Mouse (Mus musculus) embryonic facial prominence, embryonic 14.5 days (tissue): ENCODE data around the gene Cd300c. TPM values are rescaled to one million over a fixed set of nuclear protein-coding genes. Genes with fewer than 3 reads are reported as not detected.

Experiments
- ATAC-seq: fragments of 200-750 bp; cut with Nextera tagmentation; 2 replicates; pipeline ENCODE4 v1.8.0; 2017; ENCODE audit warnings: low read depth, moderate number of reproducible peaks, moderate TSS enrichment
- DNase-seq: peaks from one replicate; pipeline ENCODE4 v3.0.0-alpha.2; 2015; ENCODE audit warnings: low spot score
- H3K27ac ChIP-seq: fragments of 300-500 bp; sonication (generic); replicated peaks from 2 replicates; pipeline ENCODE4 v1.5.1; 2014; ENCODE audit warnings: low read depth, mild to moderate bottlenecking, low read length, moderate library complexity
- H3K27me3 ChIP-seq: fragments of 300-500 bp; sonication (generic); replicated peaks from 2 replicates; pipeline ENCODE4 v1.6.1; 2014; ENCODE audit warnings: low read length; ENCODE audit not compliant: control insufficient read depth, insufficient read depth
- H3K36me3 ChIP-seq: fragments of 300-500 bp; sonication (generic); 2 replicates; pipeline ENCODE4 v1.6.1; 2014; ENCODE audit warnings: low read length, mixed read lengths; ENCODE audit not compliant: control insufficient read depth, insufficient read depth
- H3K4me1 ChIP-seq: fragments of 300-500 bp; sonication (generic); 2 replicates; pipeline ENCODE4 v1.6.1; 2014; ENCODE audit warnings: antibody characterized with exemption, low read length; ENCODE audit not compliant: control insufficient read depth, insufficient read depth
- H3K4me2 ChIP-seq: fragments of 300-500 bp; sonication (generic); 2 replicates; pipeline ENCODE4 v1.6.1; 2014; ENCODE audit warnings: low read depth, mild to moderate bottlenecking, low read length, moderate library complexity, mixed read lengths
- H3K4me3 ChIP-seq: fragments of 300-500 bp; sonication (generic); 2 replicates; pipeline ENCODE4 v1.5.1; 2014; ENCODE audit warnings: low read depth, mild to moderate bottlenecking, low read length
- H3K9ac ChIP-seq: fragments of 300-500 bp; sonication (generic); 2 replicates; pipeline ENCODE4 v1.6.1; 2014; ENCODE audit warnings: low read depth, mild to moderate bottlenecking, low read length, moderate library complexity, mixed read lengths
- H3K9me3 ChIP-seq: fragments of 300-500 bp; sonication (generic); 2 replicates; pipeline ENCODE4 v1.6.1; 2016; ENCODE audit warnings: low read length; ENCODE audit not compliant: control insufficient read depth
- WGBS: fragments of 180-500 bp; shearing (Covaris S2); extraction: QIAGEN DNeasy Blood & Tissue Kit; methylation state at CpG from one replicate; pipeline ENCODE4 v1.1.7; 2014; 5-methylcytosine and 5-hydroxymethylcytosine counted together
- polyA plus RNA-seq: library from polyadenylated mRNA; unstranded; fragments of >200 nt; fragmentation: Nextera tagmentation; extraction: Ambion mirVana; gene quantifications from 2 replicates; pipeline ENCODE4 v1.2.1, GENCODE M21; 2014

The Cd300c gene
- polyA plus RNA-seq, 1 experiment from 2014 or later: not detected

- Histone ChIP-seq H3K27ac (no peak overlapping the region), H3K27me3 (no peaks in the 10 kb centered on the region), H3K4me2 (no peak overlapping the region), H3K36me3 (no peaks in the 10 kb centered on the region), H3K9ac (no peak overlapping the region), H3K4me1 (no peaks in the 10 kb centered on the region), H3K4me3 (no peak overlapping the region), H3K9me3 (no peaks in the 10 kb centered on the region)
- no peak for DNase-seq
- ATAC-seq: no peak
- WGBS: 59% methylated on average over 1 of the region's 1 CpGs
Observed at GRCm38 (mm10) chr11:114960369-114960768, 8.6 kb downstream of the Cd300c start.

- no peak within 1 kb of the TSS for H3K9ac ChIP-seq
- WGBS: 51% methylated on average over 6 of the region's 6 CpGs
- no peaks in the 10 kb centered on the region for H3K4me1 ChIP-seq
- no peak within 1 kb of the TSS for H3K27ac ChIP-seq
- H3K4me3 ChIP-seq: no peak within 1 kb of the TSS
- no peaks in the 10 kb centered on the region for H3K27me3 ChIP-seq
- no peak within 1 kb of the TSS for H3K4me2 ChIP-seq
- H3K9me3 ChIP-seq: no peaks in the 10 kb centered on the region
- no peak for DNase-seq
- ATAC-seq: no peak
- no peaks in the 10 kb centered on the region for H3K36me3 ChIP-seq
Observed at GRCm38 (mm10) chr11:114934144-114934543, 34.8 kb downstream of the Cd300c start, which contains the start of gene Cd300lb. TSS of gene Cd300lb (minus strand) at chr11:114934386.

- H3K36me3 ChIP-seq: no peaks in the 10 kb centered on the region
- no peaks in the 10 kb centered on the region for H3K4me1 ChIP-seq
- H3K27ac ChIP-seq: no peak overlapping the region
- H3K27me3 ChIP-seq: no peaks in the 10 kb centered on the region
- H3K4me3 ChIP-seq: no peak overlapping the region
- DNase-seq (no peak), ATAC-seq (no peak)
- H3K9me3 ChIP-seq: no peaks in the 10 kb centered on the region
- 84% methylated on average over 4 of the region's 4 CpGs for WGBS
- H3K4me2 ChIP-seq: no peak overlapping the region
- H3K9ac ChIP-seq: no peak overlapping the region
Observed at GRCm38 (mm10) chr11:114933591-114933990, 35.4 kb downstream of the Cd300c start.

- no peaks in the 10 kb centered on the region for H3K4me1 ChIP-seq
- no peaks in the 10 kb centered on the region for H3K9me3 ChIP-seq
- no peak overlapping the region for H3K27ac ChIP-seq
- no peak overlapping the region for H3K4me2 ChIP-seq
- H3K27me3 ChIP-seq: no peaks in the 10 kb centered on the region
- ATAC-seq (no peak), DNase-seq (no peak)
- no peaks in the 10 kb centered on the region for H3K36me3 ChIP-seq
- H3K9ac ChIP-seq: no peak overlapping the region
- WGBS: 83% methylated on average over 5 of the region's 5 CpGs
- H3K4me3 ChIP-seq: no peak overlapping the region
Observed at GRCm38 (mm10) chr11:114931041-114931440, 37.9 kb downstream of the Cd300c start.

DNA sequence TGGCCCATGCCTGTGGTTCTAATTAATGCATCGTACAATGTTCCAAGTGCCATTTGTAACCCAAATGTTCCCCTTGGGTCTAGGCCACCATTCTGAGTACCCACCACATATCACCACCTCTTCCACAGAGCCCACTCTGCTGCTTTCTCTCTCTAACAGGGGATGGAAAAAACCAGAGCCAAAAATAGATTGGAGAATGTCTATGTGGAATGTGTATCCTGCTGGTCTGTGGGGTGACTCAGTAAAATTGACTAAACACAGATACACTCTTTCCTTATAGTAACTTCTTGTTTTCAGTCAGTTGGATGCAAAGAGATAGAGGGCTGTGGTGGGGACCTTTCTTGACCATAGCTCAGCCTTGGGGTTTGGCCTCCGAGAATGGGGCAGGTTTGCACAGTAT lies 39.4 kb downstream of the Cd300c start:
- peak; percentile 23 for DNase-seq
- no peaks in the 10 kb centered on the region for H3K4me1 ChIP-seq

GRCm38 (mm10) chr11:114923961-114924360 lies 45.0 kb downstream of the Cd300c start:
- Histone ChIP-seq H3K36me3 (no peaks in the 10 kb centered on the region), H3K4me3 (no peak overlapping the region), H3K27me3 (no peaks in the 10 kb centered on the region), H3K4me1 (no peaks in the 10 kb centered on the region), H3K9ac (no peak overlapping the region), H3K9me3 (no peaks in the 10 kb centered on the region), H3K4me2 (no peak overlapping the region), H3K27ac (no peak overlapping the region)
- WGBS: 69% methylated on average over 4 of the region's 4 CpGs
- ATAC-seq (no peak), DNase-seq (no peak)

More for the DNA sequence above, 39.4 kb downstream of the Cd300c start:
- Histone ChIP-seq H3K27ac (no peak overlapping the region), H3K4me2 (no peak overlapping the region), H3K36me3 (no peaks in the 10 kb centered on the region), H3K27me3 (no peaks in the 10 kb centered on the region), H3K4me3 (no peak overlapping the region), H3K9ac (no peak overlapping the region), H3K9me3 (no peaks in the 10 kb centered on the region)
- ATAC-seq: no peak
- 81% methylated on average over 2 of the region's 2 CpGs for WGBS

- no peaks in the 10 kb centered on the region for H3K27me3 ChIP-seq
- H3K27ac ChIP-seq: no peak overlapping the region
- H3K36me3 ChIP-seq: no peaks in the 10 kb centered on the region
- no peak overlapping the region for H3K4me2 ChIP-seq
- DNase-seq (no peak), ATAC-seq (no peak)
- 71% methylated on average over 4 of the region's 4 CpGs for WGBS
- no peak overlapping the region for H3K4me3 ChIP-seq
- no peak overlapping the region for H3K9ac ChIP-seq
- H3K4me1 ChIP-seq: no peaks in the 10 kb centered on the region
- no peaks in the 10 kb centered on the region for H3K9me3 ChIP-seq
Observed at GRCm38 (mm10) chr11:114922439-114922838, 46.5 kb downstream of the Cd300c start.

- H3K9ac ChIP-seq: no peak overlapping the region
- H3K4me3 ChIP-seq: no peak overlapping the region
- 69% methylated on average over 6 of the region's 6 CpGs for WGBS
- H3K36me3 ChIP-seq: no peaks in the 10 kb centered on the region
- no peak overlapping the region for H3K27ac ChIP-seq
- H3K9me3 ChIP-seq: no peaks in the 10 kb centered on the region
- DNase-seq: no peak
- no peaks in the 10 kb centered on the region for H3K4me1 ChIP-seq
- no peaks in the 10 kb centered on the region; the same call in 1 of the 2 replicates for H3K27me3 ChIP-seq
- no peak overlapping the region for H3K4me2 ChIP-seq
- ATAC-seq: no peak
Observed at GRCm38 (mm10) chr11:114917120-114917519, 51.8 kb downstream of the Cd300c start.

- no peak overlapping the region for H3K9ac ChIP-seq
- H3K4me2 ChIP-seq: no peak overlapping the region
- no peak overlapping the region for H3K27ac ChIP-seq
- ATAC-seq: no peak
- no peaks in the 10 kb centered on the region for H3K9me3 ChIP-seq
- no peak overlapping the region for H3K4me3 ChIP-seq
- no peaks in the 10 kb centered on the region for H3K4me1 ChIP-seq
- DNase-seq: no peak
- no peaks in the 10 kb centered on the region; the same call in 1 of the 2 replicates for H3K27me3 ChIP-seq
- WGBS: 36% methylated on average over 7 of the region's 7 CpGs
- no peaks in the 10 kb centered on the region for H3K36me3 ChIP-seq
Observed at GRCm38 (mm10) chr11:114914978-114915377, 54.0 kb downstream of the Cd300c start.
